Mouse (Mus musculus): ENCODE data around the gene Chrm5.

The Chrm5 gene

GRCm38 (mm10) chr2:112480669-112481068 is at the start of gene Chrm5:
Gene Chrm5 (minus strand): TSS chr2:112480769.
- no peak for DNase-seq (ENCODE audit: low spot score)

- no peak for DNase-seq (ENCODE audit: low spot score)
Observed at GRCm38 (mm10) chr2:112526933-112527332, 46.4 kb upstream of the Chrm5 start.

GRCm38 (mm10) chr2:112520526-112521482 is 40.2 kb upstream of the Chrm5 start:
- no peak for DNase-seq (ENCODE audit: low spot score)

- DNase-seq (ENCODE audit: low spot score), result no peak
Observed at GRCm38 (mm10) chr2:112518541-112518940, 38.0 kb upstream of the Chrm5 start.

GRCm38 (mm10) chr2:112517218-112517617 is 36.6 kb upstream of the Chrm5 start:
- DNase-seq (ENCODE audit: low spot score), result no peak

- DNase-seq (ENCODE audit: low spot score), result no peak
Observed at GRCm38 (mm10) chr2:112516728-112517127, 36.2 kb upstream of the Chrm5 start.

- no peak for DNase-seq (ENCODE audit: low spot score)
Observed at GRCm38 (mm10) chr2:112513036-112513435, 32.5 kb upstream of the Chrm5 start.

- no peak for DNase-seq (ENCODE audit: low spot score)
Observed at GRCm38 (mm10) chr2:112510140-112510539, 29.6 kb upstream of the Chrm5 start.

GRCm38 (mm10) chr2:112507444-112507843 is 26.9 kb upstream of the Chrm5 start:
- no peak for DNase-seq (ENCODE audit: low spot score)

- no peak for DNase-seq (ENCODE audit: low spot score)
Observed at GRCm38 (mm10) chr2:112506841-112507435, 26.4 kb upstream of the Chrm5 start.

GRCm38 (mm10) chr2:112503978-112504377 is 23.4 kb upstream of the Chrm5 start:
- DNase-seq (ENCODE audit: low spot score), result no peak

- DNase-seq (ENCODE audit: low spot score), result peak; percentile 54
Observed at GRCm38 (mm10) chr2:112501209-112501608, 20.6 kb upstream of the Chrm5 start.

GRCm38 (mm10) chr2:112497851-112498250 is 17.3 kb upstream of the Chrm5 start:
- DNase-seq (ENCODE audit: low spot score), result no peak

- DNase-seq (ENCODE audit: low spot score), result no peak
Observed at GRCm38 (mm10) chr2:112493539-112494260, 13.1 kb upstream of the Chrm5 start.

- DNase-seq (ENCODE audit: low spot score), result peak; percentile 86
Observed at GRCm38 (mm10) chr2:112492856-112493538, 12.4 kb upstream of the Chrm5 start, which contains the start of gene Aven. Gene Aven (plus strand): TSS chr2:112492964.

GRCm38 (mm10) chr2:112492431-112492855 is 11.9 kb upstream of the Chrm5 start:
- no peak for DNase-seq (ENCODE audit: low spot score)

GRCm38 (mm10) chr2:112491629-112492028 is 11.1 kb upstream of the Chrm5 start:
- DNase-seq (ENCODE audit: low spot score), result no peak

- DNase-seq (ENCODE audit: low spot score), result no peak
Observed at GRCm38 (mm10) chr2:112490483-112491196, 10.1 kb upstream of the Chrm5 start.

GRCm38 (mm10) chr2:112484886-112485285 is 4.3 kb upstream of the Chrm5 start:
- DNase-seq (ENCODE audit: low spot score), result no peak

- DNase-seq (ENCODE audit: low spot score), result no peak
Observed at GRCm38 (mm10) chr2:112483334-112483651, 2.7 kb upstream of the Chrm5 start.
